Mouse (Mus musculus) central nervous system, embryonic 18 days (tissue): ENCODE measurements around the gene Lhx1. TPM values are rescaled to one million over a fixed set of nuclear protein-coding genes. Genes with fewer than 3 reads are reported as not detected.

ENCODE experiments used
- polyA plus RNA-seq: library from polyadenylated mRNA; depleted of rRNA; stranded (reverse); fragments of >200 nt; gene quantifications from 2 replicates; pipeline ENCODE4 v1.2.3, GENCODE M21; 2012; rRNA removed

Lhx1 gene
- polyA plus RNA-seq = 9.4 and 13.6 TPM in 2 replicates

GRCm38 (mm10) chr11:84525421-84526274 is at the start of gene Lhx1:
Gene Lhx1, minus strand, starts transcription at chr11:84525535.

GRCm38 (mm10) chr11:84513171-84514116 is 11.9 kb downstream of the Lhx1 start, which contains the start of gene Aatf:
Gene Aatf, minus strand, starts transcription at chr11:84513522.

Other genes with a start within 250 kb of the Lhx1 start
- 10.4 and 10.5 TPM in 2 replicates for gene Aatf, start 12.0 kb downstream of the Lhx1 start, polyA plus RNA-seq